Mouse (Mus musculus): ENCODE measurements around the gene Gm11034. TPM values are rescaled to one million over a fixed set of nuclear protein-coding genes. Genes with fewer than 3 reads are reported as not detected.
A peak's percentile ranks its signal among the peaks of the same experiment; 100 is the strongest.

The Gm11034 gene
- polyA plus RNA-seq, 1 experiment from 2014 or later = not detected

- Histone ChIP-seq H3K4me1 (peaks cover 16% of the 10 kb centered on the region), H3K27me3 (no peaks in the 10 kb centered on the region), H3K27ac (peak overlapping the region; percentile 99), H3K36me3 (peaks cover 12% of the 10 kb centered on the region; the same call in 1 of the 2 replicates), H3K9me3 (no peaks in the 10 kb centered on the region), H3K9ac (peak overlapping the region; percentile 65), H3K4me3 (peak overlapping the region; percentile 77), H3K4me2 (peak overlapping the region; percentile 80)
- 1% methylated on average over 24 of the region's 24 CpGs for WGBS
- no peak; the same call in 1 of the 2 replicates for ATAC-seq (ENCODE audit: insufficient number of reproducible peaks, low FRiP score, low TSS enrichment, low read depth)
Observed at GRCm38 (mm10) chr8:72240403-72240763, 26.9 kb upstream of the Gm11034 start.

- Histone ChIP-seq H3K27ac (peak within 1 kb of the TSS; percentile 99), H3K4me3 (peak within 1 kb of the TSS; percentile 77), H3K36me3 (peaks cover 9% of the 10 kb centered on the region; the same call in 1 of the 2 replicates), H3K9me3 (no peaks in the 10 kb centered on the region), H3K9ac (peak within 1 kb of the TSS; percentile 65), H3K27me3 (no peaks in the 10 kb centered on the region), H3K4me2 (peak within 1 kb of the TSS; percentile 80), H3K4me1 (peaks cover 16% of the 10 kb centered on the region)
- ATAC-seq (ENCODE audit: insufficient number of reproducible peaks, low FRiP score, low TSS enrichment, low read depth) = peak; percentile 97
- under 1% methylated on average over 54 of the region's 54 CpGs for WGBS
Observed at GRCm38 (mm10) chr8:72239499-72240402, 26.3 kb upstream of the Gm11034 start, which contains the start of gene Ap1m1. Ap1m1 (plus strand) TSS chr8:72240018.

GRCm38 (mm10) chr8:72222656-72223055, 9.2 kb upstream of the Gm11034 start:
- Histone ChIP-seq H3K27ac (no peak overlapping the region), H3K4me3 (no peak overlapping the region), H3K4me1 (peaks cover 10% of the 10 kb centered on the region), H3K9ac (no peak overlapping the region), H3K36me3 (peaks cover 29% of the 10 kb centered on the region), H3K9me3 (no peaks in the 10 kb centered on the region), H3K4me2 (no peak overlapping the region), H3K27me3 (no peaks in the 10 kb centered on the region)
- no peak for ATAC-seq (ENCODE audit: insufficient number of reproducible peaks, low FRiP score, low TSS enrichment, low read depth)
- WGBS = 88% methylated on average over 5 of the region's 5 CpGs

GRCm38 (mm10) chr8:72220758-72221157, 7.3 kb upstream of the Gm11034 start:
- Histone ChIP-seq H3K9me3 (no peaks in the 10 kb centered on the region), H3K36me3 (peaks cover 29% of the 10 kb centered on the region), H3K27ac (no peak overlapping the region), H3K4me1 (peaks cover 10% of the 10 kb centered on the region), H3K4me3 (peak overlapping the region; percentile 79), H3K4me2 (peak overlapping the region; percentile 71), H3K27me3 (no peaks in the 10 kb centered on the region; the same call in 1 of the 2 replicates), H3K9ac (no peak overlapping the region)
- ATAC-seq (ENCODE audit: insufficient number of reproducible peaks, low FRiP score, low TSS enrichment, low read depth) = no peak
- WGBS = 84% methylated on average over 4 of the region's 4 CpGs

- peak; percentile 89 for ATAC-seq (ENCODE audit: insufficient number of reproducible peaks, low FRiP score, low TSS enrichment, low read depth)
- WGBS = 17% methylated on average over 39 of the region's 39 CpGs
Observed at GRCm38 (mm10) chr8:72219541-72220363, 6.3 kb upstream of the Gm11034 start, which contains the start of gene Fam32a. Fam32a (plus strand) TSS chr8:72219730.

GRCm38 (mm10) chr8:72218781-72219540, 5.5 kb upstream of the Gm11034 start:
- H3K27me3 ChIP-seq = no peaks in the 10 kb centered on the region; the same call in 1 of the 2 replicates
- ATAC-seq (ENCODE audit: insufficient number of reproducible peaks, low FRiP score, low TSS enrichment, low read depth) = no peak
- peaks cover 10% of the 10 kb centered on the region for H3K4me1 ChIP-seq
- H3K4me2 ChIP-seq = peak overlapping the region; percentile 71
- H3K36me3 ChIP-seq = peaks cover 25% of the 10 kb centered on the region
- 0 out of 2 replicates have a peak overlapping the region, but pooled peaks have one; percentile 47 for H3K27ac ChIP-seq
- H3K9me3 ChIP-seq = no peaks in the 10 kb centered on the region
- no peak overlapping the region for H3K9ac ChIP-seq
- WGBS = 77% methylated on average over 10 of the region's 10 CpGs
- peak overlapping the region; percentile 79 for H3K4me3 ChIP-seq

More at GRCm38 (mm10) chr8:72219541-72220363, 6.3 kb upstream of the Gm11034 start, which contains the start of gene Fam32a:
- Histone ChIP-seq H3K4me1 (peaks cover 10% of the 10 kb centered on the region), H3K36me3 (peaks cover 29% of the 10 kb centered on the region), H3K4me3 (peak within 1 kb of the TSS; percentile 79), H3K9me3 (no peaks in the 10 kb centered on the region), H3K4me2 (peak within 1 kb of the TSS; percentile 71), H3K27ac (peak within 1 kb of the TSS; percentile 82), H3K27me3 (no peaks in the 10 kb centered on the region; the same call in 1 of the 2 replicates), H3K9ac (peak within 1 kb of the TSS; percentile 54)

- H3K4me2 ChIP-seq = no peak overlapping the region
- 13% methylated on average over 1 of the region's 1 CpGs for WGBS
- no peak overlapping the region for H3K27ac ChIP-seq
- peaks cover 4% of the 10 kb centered on the region; the same call in 1 of the 2 replicates for H3K27me3 ChIP-seq
- H3K4me3 ChIP-seq = no peak overlapping the region
- no peaks in the 10 kb centered on the region for H3K9me3 ChIP-seq
- no peaks in the 10 kb centered on the region for H3K36me3 ChIP-seq
- peaks cover 8% of the 10 kb centered on the region for H3K4me1 ChIP-seq
- no peak overlapping the region for H3K9ac ChIP-seq
- no peak for ATAC-seq (ENCODE audit: insufficient number of reproducible peaks, low FRiP score, low TSS enrichment, low read depth)
Observed at GRCm38 (mm10) chr8:72215871-72216270, 2.4 kb upstream of the Gm11034 start.

GRCm38 (mm10) chr8:72215060-72215459, 1.6 kb upstream of the Gm11034 start:
- Histone ChIP-seq H3K27ac (no peak overlapping the region), H3K9ac (no peak overlapping the region), H3K36me3 (no peaks in the 10 kb centered on the region), H3K4me2 (no peak overlapping the region), H3K9me3 (no peaks in the 10 kb centered on the region), H3K4me1 (no peaks in the 10 kb centered on the region), H3K4me3 (no peak overlapping the region), H3K27me3 (peaks cover 4% of the 10 kb centered on the region; the same call in 1 of the 2 replicates)
- ATAC-seq (ENCODE audit: insufficient number of reproducible peaks, low FRiP score, low TSS enrichment, low read depth) = no peak
- WGBS = 34% methylated on average over 2 of the region's 2 CpGs

- Histone ChIP-seq H3K4me1 (no peaks in the 10 kb centered on the region), H3K4me2 (no peak within 1 kb of the TSS), H3K27ac (no peak within 1 kb of the TSS), H3K36me3 (no peaks in the 10 kb centered on the region), H3K9ac (no peak within 1 kb of the TSS), H3K9me3 (no peaks in the 10 kb centered on the region), H3K27me3 (peaks cover 4% of the 10 kb centered on the region; the same call in 1 of the 2 replicates), H3K4me3 (no peak within 1 kb of the TSS)
- ATAC-seq (ENCODE audit: insufficient number of reproducible peaks, low FRiP score, low TSS enrichment, low read depth) = no peak
- 48% methylated on average over 4 of the region's 4 CpGs for WGBS
Observed at GRCm38 (mm10) chr8:72212751-72213150, 685 bp downstream of the Gm11034 start, which contains the start of gene Cib3. Cib3 (minus strand) TSS chr8:72212837.

GRCm38 (mm10) chr8:72211846-72212245, 1.6 kb downstream of the Gm11034 start:
- Histone ChIP-seq H3K4me3 (no peak overlapping the region), H3K4me2 (no peak overlapping the region), H3K36me3 (no peaks in the 10 kb centered on the region), H3K27ac (no peak overlapping the region), H3K27me3 (peaks cover 4% of the 10 kb centered on the region; the same call in 1 of the 2 replicates), H3K9ac (no peak overlapping the region), H3K4me1 (no peaks in the 10 kb centered on the region), H3K9me3 (no peaks in the 10 kb centered on the region)
- no peak for ATAC-seq (ENCODE audit: insufficient number of reproducible peaks, low FRiP score, low TSS enrichment, low read depth)
- WGBS = 78% methylated on average over 1 of the region's 1 CpGs

GRCm38 (mm10) chr8:72210710-72211109, 2.7 kb downstream of the Gm11034 start:
- Histone ChIP-seq H3K4me3 (no peak overlapping the region), H3K4me2 (no peak overlapping the region), H3K27me3 (0 out of 2 replicates have a peak, but pooled peaks cover 4% of the 10 kb centered on the region), H3K4me1 (no peaks in the 10 kb centered on the region), H3K27ac (no peak overlapping the region), H3K9ac (no peak overlapping the region), H3K9me3 (no peaks in the 10 kb centered on the region), H3K36me3 (no peaks in the 10 kb centered on the region)
- no peak for ATAC-seq (ENCODE audit: insufficient number of reproducible peaks, low FRiP score, low TSS enrichment, low read depth)
- 63% methylated on average over 2 of the region's 2 CpGs for WGBS
